Mouse (Mus musculus): ENCODE results near the gene Bpi.

DNA sequence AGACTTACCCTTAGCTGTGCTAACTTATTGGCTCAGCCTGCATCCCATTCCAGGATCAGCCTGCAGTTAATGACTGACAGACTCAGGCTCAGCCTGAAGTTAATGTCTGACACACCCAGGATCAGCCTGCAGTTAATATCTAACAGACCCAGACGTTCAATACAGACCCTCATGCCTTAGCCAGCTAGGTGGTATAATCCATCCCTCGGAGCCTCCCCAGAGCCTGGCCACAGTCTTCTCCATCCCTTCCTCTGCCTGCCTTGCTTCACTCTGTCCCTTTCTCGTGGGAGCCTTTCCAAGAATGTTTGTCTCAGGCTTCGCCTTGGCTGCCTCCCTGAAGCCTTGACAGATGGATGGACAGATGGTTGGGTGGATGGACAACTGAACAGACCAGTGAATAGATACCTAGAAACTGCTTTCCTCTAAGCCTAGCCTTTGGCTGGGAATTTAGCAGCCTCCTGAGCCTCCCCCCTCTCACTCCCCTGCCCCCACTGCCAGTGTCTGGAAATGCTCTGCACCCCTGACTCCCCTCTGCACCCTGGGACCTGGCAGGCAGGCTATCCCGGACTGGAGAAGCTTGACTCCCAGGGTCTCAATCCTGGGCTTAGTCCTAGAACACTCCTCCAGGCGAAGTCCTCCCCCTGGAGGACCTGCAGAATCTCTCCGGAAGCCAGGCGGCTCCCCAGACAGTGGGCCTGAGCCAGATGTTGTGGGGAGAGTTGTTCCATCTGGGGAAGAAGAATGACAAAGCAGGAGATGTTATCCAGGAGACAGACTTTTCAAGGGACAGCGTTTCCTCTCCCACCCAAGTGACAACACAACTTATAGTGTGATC, 42.4 kb upstream of the Bpi start:
- no peak for TF ChIP-seq POLR2AphosphoS2 (IDR thresholded peaks at IDR 0.05; ENCODE audit: insufficient read length, low read depth)
- TF ChIP-seq POLR2A (IDR thresholded peaks at IDR 0.05; ENCODE audit: insufficient read length, low read depth): no peak
- no peak for TF ChIP-seq E2F4 (IDR thresholded peaks at IDR 0.05; ENCODE audit: insufficient read depth)
- TF ChIP-seq MAX (IDR thresholded peaks at IDR 0.05; ENCODE audit: low read depth): no peak
- TF ChIP-seq USF1 (IDR thresholded peaks at IDR 0.05; ENCODE audit: low read depth): no peak
- TF ChIP-seq TCF3 (IDR thresholded peaks at IDR 0.05; ENCODE audit: insufficient read length, low read depth): no peak
- TF ChIP-seq TCF12 (IDR thresholded peaks at IDR 0.05; ENCODE audit: insufficient read depth, poor library complexity, severe bottlenecking): no peak
- TF ChIP-seq MYOG (IDR thresholded peaks at IDR 0.05; ENCODE audit: control insufficient read depth in 1 of 3, insufficient read depth in 1 of 3, insufficient read length in 2 of 3, low read depth in 2 of 3): no peak
- no peak for TF ChIP-seq CEBPB (IDR thresholded peaks at IDR 0.05; ENCODE audit: insufficient read depth, poor library complexity, severe bottlenecking)
- TF ChIP-seq REST (IDR thresholded peaks at IDR 0.05; ENCODE audit: insufficient read depth, insufficient read length): no peak
- no peak for TF ChIP-seq SRF (IDR thresholded peaks at IDR 0.05; ENCODE audit: control insufficient read depth, insufficient read length, low read depth)
